Comparison of ENCODE assay signal across 15 mouse cellular contexts in genomic region chr3:133357426-133357974, GRCm38 (mm10).
"Had no signal": no experiment of that assay in that cellular context is flagged by ENCODE, and none has a peak within 500 bp of the region (broad histone marks: within the 10 kb centered on the region; RNA-seq: fewer than 3 reads in every experiment).

No protein-coding gene starts in this region.

- H3K4me3 ChIP-seq: liver, embryonic 13.5 days; lung, embryonic 15.5 days; midbrain, embryonic 12.5 days; neural tube, embryonic 13.5 days had no signal

- H3K9me3 ChIP-seq: liver, embryonic 13.5 days; lung, embryonic 15.5 days; midbrain, embryonic 12.5 days; neural tube, embryonic 13.5 days had no signal

- H3K4me2 ChIP-seq: liver, embryonic 13.5 days; lung, embryonic 15.5 days; midbrain, embryonic 12.5 days; neural tube, embryonic 13.5 days had no signal

- H3K9ac ChIP-seq: liver, embryonic 13.5 days; liver, postnatal 0 days; lung, embryonic 15.5 days; midbrain, embryonic 12.5 days; neural tube, embryonic 13.5 days had no signal

- H3K36me3 ChIP-seq: liver, embryonic 13.5 days; lung, embryonic 15.5 days; midbrain, embryonic 12.5 days; neural tube, embryonic 13.5 days had no signal

- DNase-seq: kidney, adult 11 months; kidney, adult 9 months; kidney, postnatal 10 days; layer of hippocampus, adult 9-11 months; layer of hippocampus, postnatal 36 days; liver; liver, embryonic 13.5 days; liver, postnatal 0 days; right cerebral cortex, postnatal 25 days; thymus, adult 18-20 months; thymus, postnatal 14 days had no signal

- ATAC-seq: liver, postnatal 0 days; midbrain, embryonic 16.5 days had no signal

- H3K27me3 ChIP-seq: liver, embryonic 13.5 days; lung, embryonic 15.5 days; midbrain, embryonic 12.5 days; neural tube, embryonic 13.5 days had no signal

- H3K27ac ChIP-seq: liver, embryonic 13.5 days; lung, embryonic 15.5 days; midbrain, embryonic 12.5 days; neural tube, embryonic 13.5 days had no signal

- H3K4me1 ChIP-seq: liver, embryonic 13.5 days; lung, embryonic 15.5 days; midbrain, embryonic 12.5 days; neural tube, embryonic 13.5 days had no signal
